Mouse (Mus musculus) monocyte, adult 5-6 weeks (primary cell): Measurements from ENCODE around the gene Psmb7. TPM values are rescaled to one million over a fixed set of nuclear protein-coding genes. Genes with fewer than 3 reads are reported as not detected.

Source experiments
- ATAC-seq: fragments of 153-309, 156-312 bp; replicated peaks from 2 replicates; pipeline ENCODE4 v1.8.0; 2017; ENCODE audit warnings: mild to moderate bottlenecking; ENCODE audit not compliant: low TSS enrichment, insufficient number of reproducible peaks, severe bottlenecking, poor library complexity, low FRiP score
- total RNA-seq: library from RNA; stranded (forward); fragments of 200-1000, 200-491, 200-594 nt; gene quantifications from 3 replicates; pipeline ENCODE4 v1.2.3, GENCODE M21; 2017

The Psmb7 gene
- 165 to 226 TPM (median 206 TPM) in 3 replicates for total RNA-seq

- peak; percentile 92 for ATAC-seq
Observed at GRCm38 (mm10) chr2:38643625-38644427, at the start of gene Psmb7. TSS of gene Psmb7 (minus strand) at chr2:38644087.

- no peak for ATAC-seq
Observed at GRCm38 (mm10) chr2:38691542-38691941, 47.7 kb upstream of the Psmb7 start.

- ATAC-seq, result no peak
Observed at GRCm38 (mm10) chr2:38689881-38690280, 46.0 kb upstream of the Psmb7 start.

- no peak for ATAC-seq
Observed at GRCm38 (mm10) chr2:38688791-38689520, 45.1 kb upstream of the Psmb7 start.

GRCm38 (mm10) chr2:38685746-38686145 is 41.9 kb upstream of the Psmb7 start:
- no peak for ATAC-seq

- ATAC-seq, result no peak
Observed at GRCm38 (mm10) chr2:38683083-38683482, 39.2 kb upstream of the Psmb7 start.

GRCm38 (mm10) chr2:38682209-38682608 is 38.3 kb upstream of the Psmb7 start:
- no peak for ATAC-seq

GRCm38 (mm10) chr2:38678947-38679346 is 35.1 kb upstream of the Psmb7 start:
- no peak for ATAC-seq

- ATAC-seq, result no peak
Observed at GRCm38 (mm10) chr2:38675366-38675969, 31.6 kb upstream of the Psmb7 start.

- ATAC-seq, result no peak
Observed at GRCm38 (mm10) chr2:38672496-38672895, 28.6 kb upstream of the Psmb7 start.

- ATAC-seq, result no peak
Observed at GRCm38 (mm10) chr2:38668802-38669580, 25.1 kb upstream of the Psmb7 start.

- no peak for ATAC-seq
Observed at GRCm38 (mm10) chr2:38661398-38661797, 17.5 kb upstream of the Psmb7 start.

GRCm38 (mm10) chr2:38658338-38658836 is 14.5 kb upstream of the Psmb7 start:
- no peak for ATAC-seq

GRCm38 (mm10) chr2:38653694-38654093 is 9.8 kb upstream of the Psmb7 start:
- no peak for ATAC-seq

GRCm38 (mm10) chr2:38653293-38653619 is 9.4 kb upstream of the Psmb7 start:
- ATAC-seq, result no peak

- ATAC-seq, result no peak
Observed at GRCm38 (mm10) chr2:38652565-38653292, 8.8 kb upstream of the Psmb7 start.

GRCm38 (mm10) chr2:38652098-38652497 is 8.2 kb upstream of the Psmb7 start:
- no peak for ATAC-seq

GRCm38 (mm10) chr2:38650340-38650739 is 6.5 kb upstream of the Psmb7 start:
- no peak for ATAC-seq
